Comparison of ENCODE assay signal across 9 mouse cellular contexts in the genomic region with DNA sequence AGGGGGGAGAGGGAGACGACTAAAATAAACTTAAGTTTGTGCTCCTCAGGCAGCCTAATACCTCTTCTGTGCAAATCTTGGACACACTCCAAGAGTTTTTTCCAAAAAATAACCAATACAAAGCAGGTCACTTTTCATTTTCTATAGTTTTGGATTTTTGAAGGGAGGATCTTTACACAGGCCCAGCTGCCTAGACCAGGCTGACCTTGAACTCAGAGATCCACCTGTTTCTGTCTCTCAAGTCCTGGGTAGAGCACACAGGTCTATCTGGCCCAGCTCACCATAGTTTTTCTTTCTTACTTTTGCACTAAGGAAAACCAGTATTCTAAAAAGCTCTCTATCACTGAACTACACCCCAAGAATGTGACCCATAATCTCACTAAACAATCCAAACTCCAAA. TPM values are rescaled to one million over a fixed set of nuclear protein-coding genes. Genes with fewer than 3 reads are reported as not detected.
DNase-seq lines count a peak whose midpoint lies in the region; ATAC-seq lines count a peak whose summit lies in the region.
"Had no signal": no experiment of that assay in that cellular context is flagged by ENCODE, and none has a peak within 500 bp of the region (broad histone marks: within the 10 kb centered on the region; RNA-seq: fewer than 3 reads in every experiment).

No protein-coding gene starts in this region.

- H3K4me2 ChIP-seq in lung, embryonic 15.5 days, result peak overlapping the region; percentile 62
- peak overlapping the region; percentile 68; the same call in 1 of the 2 replicates for H3K4me2 ChIP-seq in neural tube, embryonic 14.5 days (ENCODE audit: low read depth, low read length)

- H3K9me3 ChIP-seq in lung, embryonic 15.5 days, result no peaks in the 10 kb centered on the region
- H3K9me3 ChIP-seq in forebrain, embryonic 10.5 days, result no peaks in the 10 kb centered on the region
- no peaks in the 10 kb centered on the region for H3K9me3 ChIP-seq in limb, embryonic 10.5 days (replicated peaks)
- H3K9me3 ChIP-seq in neural tube, embryonic 14.5 days (ENCODE audit: control insufficient read depth, low read length), result no peaks in the 10 kb centered on the region

- H3K4me1 ChIP-seq in lung, embryonic 15.5 days, result peaks cover 53% of the 10 kb centered on the region
- H3K4me1 ChIP-seq in forebrain, embryonic 10.5 days, result peaks cover 36% of the 10 kb centered on the region
- H3K4me1 ChIP-seq in limb, embryonic 10.5 days, result peaks cover 37% of the 10 kb centered on the region
- H3K4me1 ChIP-seq in neural tube, embryonic 14.5 days (ENCODE audit: control insufficient read depth, insufficient read depth, low read length), result peaks cover 19% of the 10 kb centered on the region

- H3K9ac ChIP-seq in lung, embryonic 15.5 days, result peak overlapping the region; percentile 82; the same call in 1 of the 2 replicates
- H3K9ac ChIP-seq in neural tube, embryonic 14.5 days (replicated peaks; ENCODE audit: low read depth, low read length), result no peak overlapping the region

- H3K27me3 ChIP-seq in lung, embryonic 15.5 days, result no peaks in the 10 kb centered on the region
- no peaks in the 10 kb centered on the region for H3K27me3 ChIP-seq in forebrain, embryonic 10.5 days (ENCODE audit: poor library complexity, severe bottlenecking)
- H3K27me3 ChIP-seq in limb, embryonic 10.5 days (ENCODE audit: low read depth, poor library complexity, severe bottlenecking), result no peaks in the 10 kb centered on the region
- no peaks in the 10 kb centered on the region for H3K27me3 ChIP-seq in neural tube, embryonic 14.5 days (ENCODE audit: control insufficient read depth, insufficient read depth, low read length)

- DNase-seq in lung, adult 18-20 months, result no peak
- no peak for DNase-seq in forebrain, embryonic 10.5 days (ENCODE audit: extremely low spot score, low spot score)
- no peak for DNase-seq in limb, embryonic 10.5 days (ENCODE audit: low spot score)
- DNase-seq in layer of hippocampus, adult 8-10 months (ENCODE audit: low spot score in 2 of 2), result no peak
- DNase-seq in retina, postnatal 1 day, result no peak
- DNase-seq in gastrocnemius, adult 18-20 months (ENCODE audit: low spot score), result no peak

- H3K36me3 ChIP-seq in lung, embryonic 15.5 days, result peaks cover 5% of the 10 kb centered on the region; the same call in 1 of the 2 replicates
- H3K36me3 ChIP-seq in forebrain, embryonic 10.5 days (replicated peaks), result peaks cover 54% of the 10 kb centered on the region
- H3K36me3 ChIP-seq in limb, embryonic 10.5 days, result peaks cover 48% of the 10 kb centered on the region
- H3K36me3 ChIP-seq in neural tube, embryonic 14.5 days (ENCODE audit: control insufficient read depth, insufficient read depth, low read length), result no peaks in the 10 kb centered on the region

- H3K4me3 ChIP-seq in lung, embryonic 15.5 days, result peak overlapping the region; percentile 78
- H3K4me3 ChIP-seq in forebrain, embryonic 10.5 days, result peak overlapping the region; percentile 85
- H3K4me3 ChIP-seq in limb, embryonic 10.5 days, result peak overlapping the region; percentile 81
- no peak overlapping the region for H3K4me3 ChIP-seq in neural tube, embryonic 14.5 days (ENCODE audit: low read depth, low read length)
- H3K4me3 ChIP-seq: left cerebral cortex, adult 2 months had no signal

- H3K27ac ChIP-seq in lung, embryonic 15.5 days, result no peak overlapping the region
- no peak overlapping the region for H3K27ac ChIP-seq in forebrain, embryonic 10.5 days
- H3K27ac ChIP-seq in limb, embryonic 10.5 days, result no peak overlapping the region
- no peak overlapping the region for H3K27ac ChIP-seq in neural tube, embryonic 14.5 days (ENCODE audit: low read depth, low read length)

- WGBS in lung, embryonic 15.5 days, result 0% methylated on average over 1 of the region's 1 CpGs
- 95% methylated on average over 1 of the region's 1 CpGs for WGBS in forebrain, embryonic 10.5 days
- WGBS in limb, embryonic 10.5 days, result 83% methylated on average over 1 of the region's 1 CpGs
- 61% methylated on average over 1 of the region's 1 CpGs for WGBS in neural tube, embryonic 14.5 days

- ATAC-seq in lung, embryonic 15.5 days (ENCODE audit: borderline replicate concordance, extremely low read depth, low FRiP score, low TSS enrichment), result no peak
- ATAC-seq in neural tube, embryonic 14.5 days (ENCODE audit: low read depth), result no peak

RNA-seq across cellular contexts. Expression of a gene that starts 2.5 kb away (rescaled TPM):
- polyA plus RNA-seq in lung, embryonic 15.5 days (2015; fragmentation: Nextera tagmentation; extraction: Ambion mirVana), result 228 and 230 TPM in 2 replicates
- 251 and 256 TPM in 2 replicates for polyA plus RNA-seq in forebrain, embryonic 10.5 days (2016; fragmentation: Nextera tagmentation; extraction: Ambion mirVana)
- 263 and 287 TPM in 2 replicates for polyA plus RNA-seq in limb, embryonic 10.5 days (2016; fragmentation: Nextera tagmentation; extraction: Ambion mirVana)
- polyA plus RNA-seq in neural tube, embryonic 14.5 days (2014; fragmentation: Nextera tagmentation; extraction: Ambion mirVana), result 128 and 138 TPM in 2 replicates
- 100 to 1,000 TPM; 151 to 172 (median 170) TPM for total RNA-seq in layer of hippocampus, adult 8-10 months (2022)
- 100 to 1,000 TPM in 1 of 2 experiments, 10 to 100 TPM in 1; 94.1 to 101 TPM for total RNA-seq in gastrocnemius, adult 18-20 months (2021)

RNA-seq across cellular contexts. Expression of a gene that starts 36.7 kb away (rescaled TPM):
- 7.2 and 9.4 TPM in 2 replicates for polyA plus RNA-seq in lung, embryonic 15.5 days (2015; fragmentation: Nextera tagmentation; extraction: Ambion mirVana)
- 1.5 and 1.6 TPM in 2 replicates for polyA plus RNA-seq in forebrain, embryonic 10.5 days (2016; fragmentation: Nextera tagmentation; extraction: Ambion mirVana)
- polyA plus RNA-seq in limb, embryonic 10.5 days (2016; fragmentation: Nextera tagmentation; extraction: Ambion mirVana), result 2.9 and 4.7 TPM in 2 replicates
- 0.67 and 1.5 TPM in 2 replicates for polyA plus RNA-seq in neural tube, embryonic 14.5 days (2014; fragmentation: Nextera tagmentation; extraction: Ambion mirVana)
- 1 to 10 TPM in 3 of 4 experiments, under 1 TPM in 1; 0.68 to 1.3 (median 1.1) TPM for total RNA-seq in layer of hippocampus, adult 8-10 months (2022)
- total RNA-seq in gastrocnemius, adult 18-20 months (2021), result under 1 TPM; 0.62 to 0.83 TPM

RNA-seq across cellular contexts. Expression of a gene that starts 52.5 kb away (rescaled TPM):
- 95.9 and 101 TPM in 2 replicates for polyA plus RNA-seq in lung, embryonic 15.5 days (2015; fragmentation: Nextera tagmentation; extraction: Ambion mirVana)
- polyA plus RNA-seq in forebrain, embryonic 10.5 days (2016; fragmentation: Nextera tagmentation; extraction: Ambion mirVana), result 19.1 and 20.7 TPM in 2 replicates
- 72.7 and 82.2 TPM in 2 replicates for polyA plus RNA-seq in limb, embryonic 10.5 days (2016; fragmentation: Nextera tagmentation; extraction: Ambion mirVana)
- 5.4 and 14.6 TPM in 2 replicates for polyA plus RNA-seq in neural tube, embryonic 14.5 days (2014; fragmentation: Nextera tagmentation; extraction: Ambion mirVana)
- 1 to 10 TPM; 2.5 to 4.8 (median 3.3) TPM for total RNA-seq in layer of hippocampus, adult 8-10 months (2022)
- total RNA-seq in gastrocnemius, adult 18-20 months (2021), result 1 to 10 TPM; 2.1 to 3.3 TPM

RNA-seq across cellular contexts. Expression of a gene that starts 56.1 kb away (rescaled TPM):
- 40.8 and 45.3 TPM in 2 replicates for polyA plus RNA-seq in lung, embryonic 15.5 days (2015; fragmentation: Nextera tagmentation; extraction: Ambion mirVana)
- 45.6 and 47.1 TPM in 2 replicates for polyA plus RNA-seq in forebrain, embryonic 10.5 days (2016; fragmentation: Nextera tagmentation; extraction: Ambion mirVana)
- 56.2 and 63.2 TPM in 2 replicates for polyA plus RNA-seq in limb, embryonic 10.5 days (2016; fragmentation: Nextera tagmentation; extraction: Ambion mirVana)
- 69.6 and 79.7 TPM in 2 replicates for polyA plus RNA-seq in neural tube, embryonic 14.5 days (2014; fragmentation: Nextera tagmentation; extraction: Ambion mirVana)
- total RNA-seq in layer of hippocampus, adult 8-10 months (2022), result 100 to 1,000 TPM; 240 to 257 (median 248) TPM
- total RNA-seq in gastrocnemius, adult 18-20 months (2021), result 100 to 1,000 TPM; 185 to 200 TPM
